Mouse (Mus musculus) forebrain, embryonic 13.5 days (tissue): ENCODE measurements at regions not wholly inside any gene's neighbourhood (a gene's known extent, or its start where the extent isn't known, plus 50 kb on each side); places are given as distances from the start of the nearest gene placed in this dataset.
"Not testable (repeated sequence)": the region's sequence is repeated elsewhere in the genome, so short reads cannot be mapped to it uniquely, and the experiment has no call there.

Experiments used
- ATAC-seq: fragments of 200-750 bp; cut with Nextera tagmentation; 2 replicates; pipeline ENCODE4 v1.8.0; 2017
- H3K27ac ChIP-seq: fragments of 300-500 bp; sonication (generic); 2 replicates; pipeline ENCODE4 v1.5.1; 2015; ENCODE audit warnings: inconsistent platforms, mild to moderate bottlenecking, moderate library complexity
- H3K27me3 ChIP-seq: fragments of 300-500 bp; sonication (generic); 2 replicates; pipeline ENCODE4 v1.6.1; 2015; ENCODE audit warnings: mild to moderate bottlenecking, inconsistent platforms
- H3K36me3 ChIP-seq: fragments of 300-500 bp; sonication (generic); 2 replicates; pipeline ENCODE4 v1.6.1; 2015; ENCODE audit warnings: mild to moderate bottlenecking, inconsistent platforms; ENCODE audit not compliant: poor library complexity, severe bottlenecking
- H3K4me1 ChIP-seq: fragments of 300-500 bp; sonication (generic); 2 replicates; pipeline ENCODE4 v1.6.1; 2015; ENCODE audit warnings: inconsistent platforms
- H3K4me2 ChIP-seq: fragments of 300-500 bp; sonication (generic); 2 replicates; pipeline ENCODE4 v1.6.1; 2015; ENCODE audit warnings: inconsistent platforms, mild to moderate bottlenecking, moderate library complexity
- H3K4me3 ChIP-seq: fragments of 300-500 bp; sonication (generic); 2 replicates; pipeline ENCODE4 v1.5.1; 2015; ENCODE audit warnings: mild to moderate bottlenecking, inconsistent platforms
- H3K9ac ChIP-seq: fragments of 300-500 bp; sonication (generic); 2 replicates; pipeline ENCODE4 v1.6.1; 2015; ENCODE audit warnings: mild to moderate bottlenecking, inconsistent platforms
- H3K9me3 ChIP-seq: fragments of 300-500 bp; sonication (generic); replicated peaks from 2 replicates; pipeline ENCODE4 v1.6.1; 2016; ENCODE audit warnings: inconsistent platforms
- WGBS: fragments of 180-500 bp; shearing (Covaris S2); methylation state at CpG from one replicate; pipeline ENCODE4 v1.1.7; 2015; 5-methylcytosine and 5-hydroxymethylcytosine counted together

DNA sequence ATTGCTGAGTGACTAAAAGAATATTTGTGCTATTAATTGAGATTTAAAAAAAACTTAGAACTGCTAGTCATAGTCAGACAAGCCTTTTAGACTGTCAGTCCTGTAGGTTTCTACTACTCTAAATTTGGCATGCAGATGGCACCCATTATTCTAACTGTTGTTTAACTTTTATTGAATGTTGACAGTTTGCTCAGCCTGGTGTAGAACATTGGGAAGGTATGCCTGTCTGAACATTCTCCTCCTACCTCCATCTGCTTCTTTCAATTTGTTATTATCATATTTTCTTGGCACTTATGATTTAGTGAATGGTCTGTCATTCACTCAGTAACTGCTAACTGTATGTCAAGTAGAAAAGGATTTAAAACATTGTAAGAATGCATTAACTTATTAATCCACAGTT, 130.9 kb downstream of the Gmnc start:
- Histone ChIP-seq H3K27ac (no peak overlapping the region), H3K27me3 (no peaks in the 10 kb centered on the region)
- no peak for ATAC-seq

DNA sequence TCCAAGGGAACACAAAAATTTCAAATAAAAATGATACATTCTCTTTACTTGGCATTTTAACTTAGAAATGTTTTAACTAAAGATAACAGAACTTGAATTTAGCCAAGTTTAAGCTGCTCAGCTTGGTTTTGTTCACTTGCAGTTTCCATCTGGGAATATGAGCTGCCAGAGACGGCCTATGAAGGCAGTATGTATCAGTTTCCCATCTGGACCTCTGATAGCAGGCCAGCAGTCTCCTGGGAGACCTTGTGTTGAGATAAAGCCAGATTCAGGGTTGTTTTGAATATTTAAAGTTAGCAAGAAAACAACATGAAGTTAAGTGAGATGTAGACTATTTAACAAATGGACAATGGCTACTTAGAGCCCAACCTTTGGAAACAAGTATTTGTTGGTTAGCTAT, 142.3 kb downstream of the Gmnc start:
- H3K4me2 ChIP-seq, result no peak overlapping the region
- no peaks in the 10 kb centered on the region for H3K27me3 ChIP-seq
- H3K4me1 ChIP-seq, result no peaks in the 10 kb centered on the region
- WGBS, result 76% methylated on average over 1 of the region's 1 CpGs
- no peak for ATAC-seq
- H3K9me3 ChIP-seq, result no peaks in the 10 kb centered on the region
- H3K4me3 ChIP-seq, result no peak overlapping the region
- H3K27ac ChIP-seq, result no peak overlapping the region
- H3K9ac ChIP-seq, result no peak overlapping the region
- no peaks in the 10 kb centered on the region for H3K36me3 ChIP-seq

More for the DNA sequence above, 130.9 kb downstream of the Gmnc start:
- no peaks in the 10 kb centered on the region for H3K4me1 ChIP-seq
- H3K4me2 ChIP-seq, result no peak overlapping the region
- no peak overlapping the region for H3K9ac ChIP-seq
- H3K4me3 ChIP-seq, result no peak overlapping the region
- no peaks in the 10 kb centered on the region for H3K9me3 ChIP-seq
- no peaks in the 10 kb centered on the region for H3K36me3 ChIP-seq

DNA sequence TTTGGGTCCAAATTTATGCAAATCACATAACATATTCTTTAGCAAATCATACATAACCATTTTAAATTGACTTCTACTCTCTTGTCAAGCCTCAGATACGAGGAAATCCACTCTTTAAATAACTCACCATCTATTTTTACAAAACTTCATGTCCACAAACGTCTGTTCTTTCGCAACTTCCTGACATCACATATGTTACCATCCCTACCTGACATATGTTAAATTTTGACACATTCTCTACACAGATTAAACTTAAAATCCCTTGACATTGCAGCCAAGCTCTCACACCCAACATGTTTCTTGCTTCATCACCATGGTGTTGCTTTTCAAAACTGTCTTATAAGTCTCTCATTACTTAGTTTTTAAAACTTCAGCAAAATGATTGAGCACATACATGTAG, 164.4 kb downstream of the Gmnc start:
- H3K4me2 ChIP-seq, result no peak overlapping the region
- H3K9ac ChIP-seq, result no peak overlapping the region
- no peaks in the 10 kb centered on the region for H3K27me3 ChIP-seq
- no peaks in the 10 kb centered on the region for H3K36me3 ChIP-seq
- 84% methylated on average over 3 of the region's 3 CpGs for WGBS
- H3K4me3 ChIP-seq, result no peak overlapping the region
- H3K9me3 ChIP-seq, result no peaks in the 10 kb centered on the region
- no peak overlapping the region for H3K27ac ChIP-seq
- no peaks in the 10 kb centered on the region for H3K4me1 ChIP-seq
- peak; percentile 50; the same call in 1 of the 2 replicates for ATAC-seq

DNA sequence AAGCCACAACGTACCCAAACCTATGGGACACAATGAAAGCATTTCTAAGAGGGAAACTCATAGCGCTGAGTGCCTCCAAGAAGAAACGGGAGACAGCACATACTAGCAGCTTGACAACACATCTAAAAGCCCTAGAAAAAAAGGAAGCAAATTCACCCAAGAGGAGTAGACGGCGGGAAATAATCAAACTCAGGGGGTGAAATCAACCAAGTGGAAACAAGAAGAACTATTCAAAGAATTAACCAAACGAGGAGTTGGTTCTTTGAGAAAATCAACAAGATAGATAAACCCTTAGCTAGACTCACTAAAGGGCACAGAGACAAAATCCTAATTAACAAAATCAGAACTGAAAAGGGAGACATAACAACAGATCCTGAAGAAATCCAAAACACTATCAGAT, 180.3 kb downstream of the Gmnc start:
- H3K27me3 ChIP-seq, H3K4me2 ChIP-seq, ATAC-seq, H3K9ac ChIP-seq, H3K4me3 ChIP-seq, H3K4me1 ChIP-seq, H3K36me3 ChIP-seq, H3K9me3 ChIP-seq, H3K27ac ChIP-seq: not testable (repeated sequence)
- 61% methylated on average over 5 of the region's 6 CpGs for WGBS

DNA sequence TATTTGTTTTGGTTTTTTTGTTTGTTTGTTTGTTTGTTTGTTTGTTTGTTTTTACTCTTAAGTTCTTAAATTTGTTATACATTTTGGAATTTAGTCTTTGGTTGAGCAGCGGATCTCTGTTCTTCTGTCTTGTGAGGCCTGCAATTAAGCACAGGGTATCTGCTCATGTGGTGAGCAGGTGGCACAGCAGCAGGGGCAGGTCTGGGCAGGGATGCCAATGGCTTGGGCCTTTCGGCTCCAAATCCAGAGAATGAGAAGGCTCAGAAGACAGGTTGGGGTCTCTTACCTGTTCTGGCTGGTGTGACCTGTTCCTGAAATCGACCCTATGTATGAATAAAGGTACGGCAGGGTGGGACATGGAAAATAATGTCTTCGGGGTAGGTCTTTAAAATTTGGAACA, 186.0 kb downstream of the Gmnc start:
- H3K9me3 ChIP-seq, result no peaks in the 10 kb centered on the region
- WGBS, result 92% methylated on average over 5 of the region's 5 CpGs

DNA sequence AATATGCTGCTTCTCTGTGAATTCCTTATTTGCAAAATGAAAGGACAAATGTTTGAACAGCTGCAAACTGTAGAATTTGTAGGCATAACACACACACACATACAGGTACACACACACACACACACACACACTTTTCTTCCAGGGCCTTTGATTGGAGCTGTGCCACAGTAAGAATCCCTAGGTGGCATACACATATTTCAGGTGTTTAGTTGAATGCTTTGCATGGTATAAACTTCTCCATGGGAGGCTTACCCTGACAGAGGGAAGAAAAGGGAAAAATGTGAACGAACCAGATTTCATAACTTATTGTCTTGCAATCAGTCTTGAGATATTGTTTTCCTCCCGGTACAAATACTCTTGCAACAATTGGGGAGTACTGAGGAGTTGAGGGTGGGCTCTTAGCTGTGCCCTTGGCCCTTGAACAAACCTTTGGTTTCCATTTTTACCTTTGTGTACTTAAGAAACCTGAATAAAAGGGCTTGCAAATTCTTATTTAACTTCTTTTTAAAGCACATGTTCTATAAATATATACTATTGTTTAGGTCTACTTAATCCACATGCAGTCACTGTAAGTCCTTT, 204.3 kb downstream of the Gmnc start:
- no peaks in the 10 kb centered on the region for H3K4me1 ChIP-seq
- ATAC-seq, result no peak
- H3K27ac ChIP-seq, result no peak overlapping the region
- H3K36me3 ChIP-seq, result no peaks in the 10 kb centered on the region
- no peaks in the 10 kb centered on the region for H3K9me3 ChIP-seq
- WGBS, result 67% methylated on average over 2 of the region's 2 CpGs
- H3K27me3 ChIP-seq, result no peaks in the 10 kb centered on the region
- no peak overlapping the region for H3K4me3 ChIP-seq
- H3K4me2 ChIP-seq, result no peak overlapping the region
- no peak overlapping the region for H3K9ac ChIP-seq

More for the DNA sequence above, 186.0 kb downstream of the Gmnc start:
- H3K36me3 ChIP-seq, result no peaks in the 10 kb centered on the region
- no peak overlapping the region for H3K9ac ChIP-seq
- H3K4me2 ChIP-seq, result no peak overlapping the region
- H3K4me1 ChIP-seq, result no peaks in the 10 kb centered on the region
- no peak overlapping the region for H3K4me3 ChIP-seq
- H3K27me3 ChIP-seq, result no peaks in the 10 kb centered on the region
- no peak overlapping the region for H3K27ac ChIP-seq
- ATAC-seq, result no peak

DNA sequence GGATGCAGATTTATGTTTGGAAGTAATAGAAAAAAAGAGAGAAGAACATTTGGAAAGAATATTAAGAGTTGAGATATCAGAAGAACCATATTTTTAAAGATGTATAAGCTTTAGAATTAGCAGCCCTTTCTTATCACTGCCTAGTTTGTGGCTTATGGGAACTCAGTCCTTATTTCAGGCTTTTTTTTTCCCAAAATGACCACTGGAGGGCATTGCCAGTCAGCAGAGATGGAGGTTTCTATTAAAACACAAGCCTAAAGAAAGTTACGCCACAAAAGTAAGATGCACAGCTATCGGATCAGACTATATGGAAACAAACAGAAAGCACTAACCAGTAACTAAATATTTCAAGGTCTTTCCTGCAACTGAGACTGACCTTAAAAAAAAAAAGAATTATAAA, 200.8 kb downstream of the Il1rap start:
- Histone ChIP-seq H3K9me3 (no peaks in the 10 kb centered on the region), H3K27ac (no peak overlapping the region), H3K9ac (no peak overlapping the region), H3K4me1 (no peaks in the 10 kb centered on the region), H3K27me3 (no peaks in the 10 kb centered on the region), H3K36me3 (no peaks in the 10 kb centered on the region), H3K4me3 (no peak overlapping the region), H3K4me2 (no peak overlapping the region)
- 63% methylated on average over 2 of the region's 2 CpGs for WGBS
- ATAC-seq, result no peak
